ENCODE assay signal across 24 mouse cellular contexts in genomic region chr12:103276422-103276821, GRCm38 (mm10). TPM values are rescaled to one million over a fixed set of nuclear protein-coding genes. Genes with fewer than 3 reads are reported as not detected.
DNase-seq lines count a peak whose midpoint lies in the region; ATAC-seq and TF ChIP-seq lines count a peak whose summit lies in the region.
"Had no signal": no experiment of that assay in that cellular context is flagged by ENCODE, and none has a peak within 500 bp of the region (broad histone marks: within the 10 kb centered on the region; RNA-seq: fewer than 3 reads in every experiment).

No protein-coding gene starts in this region.

- intact Hi-C loops in left cerebral cortex, postnatal 36 days (cut with DNase I) = no loop called here

- no peaks in the 10 kb centered on the region for H3K4me1 ChIP-seq in kidney, postnatal 0 days (replicated peaks; ENCODE audit: insufficient read depth, low read length)
- H3K4me1 ChIP-seq in kidney, embryonic 16.5 days (ENCODE audit: insufficient read depth, low read length) = no peaks in the 10 kb centered on the region
- H3K4me1 ChIP-seq: heart, embryonic 13.5 days; liver, embryonic 12.5 days; midbrain, embryonic 13.5 days had no signal

- H3K27ac ChIP-seq in kidney, postnatal 0 days = no peak overlapping the region
- no peak overlapping the region for H3K27ac ChIP-seq in kidney, embryonic 16.5 days (ENCODE audit: low read length)
- H3K27ac ChIP-seq: heart, embryonic 13.5 days; liver, embryonic 12.5 days; macrophage; midbrain, embryonic 13.5 days had no signal

- no peak for ATAC-seq in kidney, postnatal 0 days (replicated peaks; ENCODE audit: low FRiP score, low read depth)
- no peak for ATAC-seq in kidney, embryonic 16.5 days (ENCODE audit: low FRiP score, low TSS enrichment)
- ATAC-seq: activated CD4-positive, CD25-positive, alpha-beta regulatory T cell, adult 4 months; liver, embryonic 12.5 days; midbrain, embryonic 13.5 days; Patski had no signal

- WGBS in kidney, postnatal 0 days = 50% methylated on average over 4 of the region's 4 CpGs
- 56% methylated on average over 4 of the region's 4 CpGs for WGBS in kidney, embryonic 16.5 days

- H3K9ac ChIP-seq in kidney, postnatal 0 days (ENCODE audit: low read depth, low read length) = no peak overlapping the region
- H3K9ac ChIP-seq in kidney, embryonic 16.5 days (replicated peaks; ENCODE audit: low read length) = no peak overlapping the region
- H3K9ac ChIP-seq: heart, embryonic 13.5 days; liver, embryonic 12.5 days; lung, embryonic 14.5 days; midbrain, embryonic 13.5 days had no signal

- no peaks in the 10 kb centered on the region for H3K36me3 ChIP-seq in kidney, postnatal 0 days (ENCODE audit: insufficient read depth, low read length)
- no peaks in the 10 kb centered on the region for H3K36me3 ChIP-seq in kidney, embryonic 16.5 days (ENCODE audit: insufficient read depth, low read length)
- H3K36me3 ChIP-seq: heart, embryonic 13.5 days; liver, embryonic 12.5 days; midbrain, embryonic 13.5 days had no signal

- H3K4me3 ChIP-seq in kidney, postnatal 0 days (replicated peaks; ENCODE audit: low read depth, low read length) = no peak overlapping the region
- no peak overlapping the region for H3K4me3 ChIP-seq in kidney, embryonic 16.5 days (ENCODE audit: low read length)
- H3K4me3 ChIP-seq: heart, embryonic 13.5 days; liver, embryonic 12.5 days; midbrain, embryonic 13.5 days; myocyte had no signal

- DNase-seq in kidney, postnatal 0 days (ENCODE audit: low spot score) = no peak
- DNase-seq in 416B (ENCODE audit: low read depth) = peak; percentile 13
- peak; percentile 49 to 78 for DNase-seq in layer of hippocampus, adult 18-20 months (ENCODE audit: low spot score in 2 of 2)
- peak; percentile 29 to 32 for DNase-seq in left cerebral cortex, postnatal 36 days (ENCODE audit: low spot score in 2 of 2)
- DNase-seq in adrenal gland, postnatal 36 days = no peak
- DNase-seq in embryo, embryonic 10 days (ENCODE audit: low spot score) = no peak
- DNase-seq in spleen, adult 12 weeks (ENCODE audit: low spot score) = no peak
- DNase-seq: B cell, adult 2 months; cerebellum, postnatal 10 days; heart, postnatal 4 days; kidney, adult 18-20 months; kidney, postnatal 36 days; lung, embryonic 14.5 days; thymus, adult 2 months had no signal

- H3K27me3 ChIP-seq in kidney, postnatal 0 days (ENCODE audit: insufficient read depth, low read length) = no peaks in the 10 kb centered on the region
- H3K27me3 ChIP-seq in kidney, embryonic 16.5 days (ENCODE audit: insufficient read depth, low read length) = no peaks in the 10 kb centered on the region
- H3K27me3 ChIP-seq: liver, embryonic 12.5 days; midbrain, embryonic 13.5 days; Patski had no signal

- no peaks in the 10 kb centered on the region for H3K9me3 ChIP-seq in kidney, postnatal 0 days (replicated peaks; ENCODE audit: low read length)
- H3K9me3 ChIP-seq in kidney, embryonic 16.5 days (ENCODE audit: low read length) = peaks cover 10% of the 10 kb centered on the region
- H3K9me3 ChIP-seq: heart, embryonic 13.5 days; liver, embryonic 12.5 days had no signal

- TF ChIP-seq CTCF in kidney, postnatal 0 days (IDR thresholded peaks at IDR 0.05; ENCODE audit: low read depth) = 0 out of 2 replicates have a peak, but pooled peaks have one; percentile 10

- no peak overlapping the region for H3K4me2 ChIP-seq in kidney, postnatal 0 days (ENCODE audit: low read length)
- H3K4me2 ChIP-seq in kidney, embryonic 16.5 days (replicated peaks; ENCODE audit: low read depth, low read length) = no peak overlapping the region
- H3K4me2 ChIP-seq: heart, embryonic 13.5 days; liver, embryonic 12.5 days; lung, embryonic 14.5 days; midbrain, embryonic 13.5 days had no signal

RNA-seq across cellular contexts. Expression of gene Fam181a, which starts 34.4 kb away (rescaled TPM):
- polyA plus RNA-seq in kidney, postnatal 0 days (2015; fragmentation: Nextera tagmentation; extraction: Ambion mirVana) = not detected in 2 replicates
- polyA plus RNA-seq in kidney, embryonic 16.5 days (2015; fragmentation: Nextera tagmentation; extraction: Ambion mirVana) = not detected in 2 replicates
- total RNA-seq in layer of hippocampus, adult 18-20 months (2021) = 1 to 10 TPM in 1 of 2 experiments, under 1 TPM in 1; 0.96 to 1.5 TPM
- 1 to 10 TPM; 1.6 to 2.5 TPM for total RNA-seq in left cerebral cortex, postnatal 36 days (2021)
- total RNA-seq in adrenal gland, postnatal 36 days (2021) = not detected
- total RNA-seq: granulocyte monocyte progenitor cell, adult 5-6 weeks; heart, postnatal 4 days had no signal
- polyA plus RNA-seq: activated CD4-positive, CD25-positive, alpha-beta regulatory T cell, adult 4 months; heart, embryonic 13.5 days; limb, embryonic 11.5 days; liver, embryonic 12.5 days; macrophage; myocyte; Patski; thymus, adult 2 months had no signal

RNA-seq across cellular contexts. Expression of gene Prima1, which starts 34.5 kb away (rescaled TPM):
- 0.42 and 0.70 TPM in 2 replicates for polyA plus RNA-seq in kidney, postnatal 0 days (2015; fragmentation: Nextera tagmentation; extraction: Ambion mirVana)
- polyA plus RNA-seq in kidney, embryonic 16.5 days (2015; fragmentation: Nextera tagmentation; extraction: Ambion mirVana) = 0.47 and 1.5 TPM in 2 replicates
- 1 to 10 TPM; 2.8 to 3.9 TPM for total RNA-seq in layer of hippocampus, adult 18-20 months (2021)
- total RNA-seq in left cerebral cortex, postnatal 36 days (2021) = 1 to 10 TPM; 6.6 to 6.9 TPM
- total RNA-seq in adrenal gland, postnatal 36 days (2021) = 1 to 10 TPM; 2.1 to 2.6 TPM
- total RNA-seq: granulocyte monocyte progenitor cell, adult 5-6 weeks had no signal
- polyA plus RNA-seq: activated CD4-positive, CD25-positive, alpha-beta regulatory T cell, adult 4 months; liver, embryonic 12.5 days; lung, embryonic 14.5 days; macrophage; myocyte; thymus, adult 2 months had no signal

Comparison
In these comparisons a context has a peak if more than half of its experiments do, and no peak if none do; other contexts are left out.
1. DNase-seq: peak in 416B (single experiment), layer of hippocampus, adult 18-20 months (2 of 2) and left cerebral cortex, postnatal 36 days (2 of 2); none in kidney, postnatal 0 days (single experiment), adrenal gland, postnatal 36 days (0 of 2), embryo, embryonic 10 days (single experiment) and spleen, adult 12 weeks (single experiment).